In genomic region chr1:20933457-20933856, GRCm38 (mm10) we compare ENCODE assay signal across 8 mouse cellular contexts. TPM values are rescaled to one million over a fixed set of nuclear protein-coding genes. Genes with fewer than 3 reads are reported as not detected.
DNase-seq lines count a peak whose midpoint lies in the region; ATAC-seq and TF ChIP-seq lines count a peak whose summit lies in the region.

No protein-coding gene starts in this region.

- H3K4me2 ChIP-seq in embryonic facial prominence, embryonic 14.5 days (ENCODE audit: low read depth, low read length), result no peak overlapping the region
- H3K4me2 ChIP-seq in lung, embryonic 14.5 days, result no peak overlapping the region

- no peaks in the 10 kb centered on the region for H3K4me1 ChIP-seq in embryonic facial prominence, embryonic 14.5 days (ENCODE audit: control insufficient read depth, insufficient read depth, low read length)
- H3K4me1 ChIP-seq in lung, embryonic 14.5 days (ENCODE audit: insufficient read depth), result no peaks in the 10 kb centered on the region

- no peak overlapping the region for H3K9ac ChIP-seq in embryonic facial prominence, embryonic 14.5 days (ENCODE audit: low read depth, low read length)
- no peak overlapping the region for H3K9ac ChIP-seq in lung, embryonic 14.5 days

- WGBS in embryonic facial prominence, embryonic 14.5 days, result 18% methylated on average over 7 of the region's 7 CpGs
- WGBS in lung, embryonic 14.5 days, result 21% methylated on average over 7 of the region's 7 CpGs

- H3K27ac ChIP-seq in embryonic facial prominence, embryonic 14.5 days (replicated peaks; ENCODE audit: low read depth, low read length), result no peak overlapping the region
- no peak overlapping the region for H3K27ac ChIP-seq in lung, embryonic 14.5 days (ENCODE audit: low read depth)

- H3K36me3 ChIP-seq in embryonic facial prominence, embryonic 14.5 days (ENCODE audit: control insufficient read depth, insufficient read depth, low read length), result peaks cover 11% of the 10 kb centered on the region; the same call in 1 of the 2 replicates
- 0 out of 2 replicates have a peak, but pooled peaks cover 4% of the 10 kb centered on the region for H3K36me3 ChIP-seq in lung, embryonic 14.5 days (ENCODE audit: insufficient read depth)

- no peaks in the 10 kb centered on the region for H3K27me3 ChIP-seq in embryonic facial prominence, embryonic 14.5 days (replicated peaks; ENCODE audit: control insufficient read depth, insufficient read depth, low read length)
- no peaks in the 10 kb centered on the region for H3K27me3 ChIP-seq in lung, embryonic 14.5 days (ENCODE audit: insufficient read depth, low read length)

- H3K9me3 ChIP-seq in embryonic facial prominence, embryonic 14.5 days (ENCODE audit: control insufficient read depth, low read length), result no peaks in the 10 kb centered on the region
- no peaks in the 10 kb centered on the region for H3K9me3 ChIP-seq in lung, embryonic 14.5 days (ENCODE audit: low read depth, low read length)

- TF ChIP-seq CTCF in lung, embryonic 14.5 days (IDR thresholded peaks at IDR 0.05; ENCODE audit: low read depth), result peak; percentile 87

- H3K4me3 ChIP-seq in embryonic facial prominence, embryonic 14.5 days (ENCODE audit: low read depth, low read length), result no peak overlapping the region
- no peak overlapping the region for H3K4me3 ChIP-seq in lung, embryonic 14.5 days (ENCODE audit: low read depth, low read length)

- peak; percentile 83 for DNase-seq in CD4-positive, CD25-positive, alpha-beta regulatory T cell, adult 2 months (ENCODE audit: low read depth, low spot score)
- DNase-seq in adrenal gland, postnatal 25 days, result peak; percentile 35
- DNase-seq in embryonic facial prominence, embryonic 14.5 days (ENCODE audit: low spot score), result peak; percentile 74
- peak; percentile 73 for DNase-seq in heart, postnatal 4 days
- DNase-seq in layer of hippocampus, adult 18-20 months (ENCODE audit: low spot score in 2 of 2), result peak; percentile 61 to 88
- peak; percentile 84 for DNase-seq in lung, embryonic 14.5 days
- DNase-seq in thymus, postnatal 10 days (ENCODE audit: low spot score in 2 of 2), result peak; percentile 44 to 70

- peak; percentile 93 for ATAC-seq in embryonic facial prominence, embryonic 14.5 days (ENCODE audit: low read depth)
- ATAC-seq in lung, embryonic 14.5 days (ENCODE audit: insufficient read depth), result peak; percentile 91
- ATAC-seq in neutrophil, adult 5-6 weeks (ENCODE audit: extremely low read depth, insufficient number of reproducible peaks, low FRiP score, poor library complexity, severe bottlenecking), result peak; percentile 94

RNA-seq across cellular contexts. Expression of gene Efhc1, which starts 18.0 kb away (rescaled TPM):
- total RNA-seq in adrenal gland, postnatal 25 days (2021), result 1.7 and 4.3 TPM in 2 replicates
- 5.7 and 10.6 TPM in 2 replicates for polyA plus RNA-seq in embryonic facial prominence, embryonic 14.5 days (2014; fragmentation: Nextera tagmentation; extraction: Ambion mirVana)
- 1 to 10 TPM in 1 of 2 experiments, under 1 TPM in 1; 0.60 to 1.0 TPM for total RNA-seq in heart, postnatal 4 days (2021)
- 1 to 10 TPM; 1.2 to 1.8 TPM for total RNA-seq in layer of hippocampus, adult 18-20 months (2021)
- 2.3 and 3.0 TPM in 2 replicates for polyA plus RNA-seq in lung, embryonic 14.5 days (2014; fragmentation: Nextera tagmentation; extraction: Ambion mirVana)
- 0.47 TPM in 1 of 2 replicates, not detected in the other for total RNA-seq in neutrophil, adult 5-6 weeks (2017)

RNA-seq across cellular contexts. Expression of gene Paqr8, which starts 43.1 kb away (rescaled TPM):
- total RNA-seq in adrenal gland, postnatal 25 days (2021), result 35.1 and 54.2 TPM in 2 replicates
- polyA plus RNA-seq in embryonic facial prominence, embryonic 14.5 days (2014; fragmentation: Nextera tagmentation; extraction: Ambion mirVana), result 6.1 and 7.2 TPM in 2 replicates
- 1 to 10 TPM; 2.4 TPM for total RNA-seq in heart, postnatal 4 days (2021)
- 100 to 1,000 TPM; 151 to 161 TPM for total RNA-seq in layer of hippocampus, adult 18-20 months (2021)
- polyA plus RNA-seq in lung, embryonic 14.5 days (2014; fragmentation: Nextera tagmentation; extraction: Ambion mirVana), result 4.8 and 5.4 TPM in 2 replicates
- total RNA-seq in neutrophil, adult 5-6 weeks (2017), result 1.6 and 1.7 TPM in 2 replicates

Comparison
In these comparisons a context has a peak if more than half of its experiments do, and no peak if none do; other contexts are left out.
1. RNA of gene Paqr8, which starts 43.1 kb away (total RNA-seq): 151 to 161 TPM in layer of hippocampus, adult 18-20 months and 35.1 to 54.2 TPM in adrenal gland, postnatal 25 days; 2.4 TPM in heart, postnatal 4 days and 1.6 to 1.7 TPM in neutrophil, adult 5-6 weeks; every median in the first group is over 10 times any median in the second.
2. Peak in every context shown above with its lines, with median percentiles within 50 percentile points of each other: DNase-seq and ATAC-seq.